Mouse (Mus musculus): ENCODE measurements around the gene Eepd1. TPM values are rescaled to one million over a fixed set of nuclear protein-coding genes. Genes with fewer than 3 reads are reported as not detected.
"Not testable (repeated sequence)": the region's sequence is repeated elsewhere in the genome, so short reads cannot be mapped to it uniquely, and the experiment has no call there.

The Eepd1 gene
- polyA plus RNA-seq (2014; fragmentation: Nextera tagmentation; extraction: Ambion mirVana) = 5.5 and 7.8 TPM in 2 replicates

DNA sequence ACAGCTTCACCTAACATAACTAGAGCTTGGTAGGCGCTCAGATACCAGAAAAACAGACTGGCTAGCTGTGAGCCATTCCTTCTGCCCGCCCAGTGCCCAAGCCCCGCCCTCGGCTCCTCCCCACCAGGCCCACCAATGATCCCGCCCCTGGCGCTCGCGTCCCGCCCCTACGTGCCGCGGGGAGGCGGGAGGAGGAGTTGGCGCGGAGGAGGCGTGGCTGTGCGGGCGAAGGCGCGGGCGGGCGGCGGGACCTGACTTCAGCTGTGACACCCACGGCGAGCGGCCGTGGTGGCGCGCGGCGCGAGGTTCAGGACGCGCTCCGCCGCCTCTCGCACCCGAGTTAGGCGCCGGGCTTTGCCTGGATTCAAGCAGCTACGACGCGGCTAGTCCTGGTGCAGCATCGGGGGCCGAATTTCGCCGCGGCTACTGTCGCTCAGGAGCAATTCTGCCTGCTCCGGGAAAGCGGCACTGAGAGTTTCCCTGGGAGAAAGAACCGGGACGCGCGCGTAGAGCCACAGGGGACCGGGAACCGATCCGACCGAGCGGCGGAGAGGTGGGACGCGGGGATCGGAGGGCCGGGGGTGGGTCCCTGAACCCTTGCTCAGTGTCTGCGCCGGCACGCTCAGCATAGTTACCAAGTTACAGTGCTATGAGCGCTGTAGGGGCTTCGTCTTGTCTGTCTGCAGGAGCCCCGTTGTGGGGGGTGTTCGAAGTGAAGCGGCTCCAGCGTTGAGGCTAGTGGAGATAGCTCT, at the start of gene Eepd1:
Gene Eepd1, plus strand, starts transcription at position 204 of the 752 bp plus-strand sequence.
- Histone ChIP-seq H3K4me2 (peak within 1 kb of the TSS; percentile 93), H3K4me1 (ENCODE audit: control insufficient read depth, insufficient read depth, low read length) (no peaks in the 10 kb centered on the region), H3K9me3 (ENCODE audit: control insufficient read depth, low read length) (no peaks in the 10 kb centered on the region), H3K4me3 (ENCODE audit: low read depth, low read length) (peak within 1 kb of the TSS; percentile 61), H3K27ac (ENCODE audit: low read depth, low read length) (no peak within 1 kb of the TSS), H3K27me3 (ENCODE audit: control insufficient read depth, insufficient read depth, low read length) (no peaks in the 10 kb centered on the region), H3K36me3 (ENCODE audit: control insufficient read depth, insufficient read depth, low read length) (no peaks in the 10 kb centered on the region), H3K9ac (ENCODE audit: low read length) (peak within 1 kb of the TSS; percentile 74)
- ATAC-seq (ENCODE audit: low FRiP score) (peak; percentile 99), DNase-seq (ENCODE audit: low spot score, missing footprints) (peak; percentile 99)
- under 1% methylated on average over 75 of the region's 75 CpGs for WGBS

DNA sequence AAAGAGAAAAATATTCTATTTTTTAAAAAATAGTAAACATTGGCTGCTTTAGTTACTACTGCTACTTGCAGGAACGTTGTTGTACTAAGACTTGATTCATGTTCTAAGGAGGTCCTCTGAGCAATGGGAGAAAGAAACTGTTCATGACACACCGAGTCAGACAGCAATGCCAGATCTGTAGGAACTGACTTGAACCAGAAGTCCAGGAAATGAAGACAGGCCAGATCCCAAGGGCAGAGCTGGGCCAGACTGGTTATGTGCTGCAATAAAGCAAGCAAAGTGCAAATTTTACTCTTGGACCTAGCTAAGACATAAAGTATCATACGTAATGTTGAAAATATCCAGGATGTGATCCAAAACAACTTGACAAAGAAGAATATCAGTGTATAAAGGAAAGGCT, 42.5 kb upstream of the Eepd1 start:
- Histone ChIP-seq H3K9ac (ENCODE audit: low read length) (no peak overlapping the region), H3K36me3 (ENCODE audit: control insufficient read depth, insufficient read depth, low read length) (no peaks in the 10 kb centered on the region), H3K9me3 (ENCODE audit: control insufficient read depth, low read length) (no peaks in the 10 kb centered on the region), H3K4me1 (ENCODE audit: control insufficient read depth, insufficient read depth, low read length) (no peaks in the 10 kb centered on the region), H3K4me3 (ENCODE audit: low read depth, low read length) (no peak overlapping the region), H3K4me2 (no peak overlapping the region), H3K27me3 (ENCODE audit: control insufficient read depth, insufficient read depth, low read length) (no peaks in the 10 kb centered on the region), H3K27ac (ENCODE audit: low read depth, low read length) (no peak overlapping the region)
- ATAC-seq (ENCODE audit: low FRiP score) = no peak
- DNase-seq (ENCODE audit: low spot score, missing footprints) = no peak
- WGBS = 90% methylated on average over 3 of the region's 3 CpGs

DNA sequence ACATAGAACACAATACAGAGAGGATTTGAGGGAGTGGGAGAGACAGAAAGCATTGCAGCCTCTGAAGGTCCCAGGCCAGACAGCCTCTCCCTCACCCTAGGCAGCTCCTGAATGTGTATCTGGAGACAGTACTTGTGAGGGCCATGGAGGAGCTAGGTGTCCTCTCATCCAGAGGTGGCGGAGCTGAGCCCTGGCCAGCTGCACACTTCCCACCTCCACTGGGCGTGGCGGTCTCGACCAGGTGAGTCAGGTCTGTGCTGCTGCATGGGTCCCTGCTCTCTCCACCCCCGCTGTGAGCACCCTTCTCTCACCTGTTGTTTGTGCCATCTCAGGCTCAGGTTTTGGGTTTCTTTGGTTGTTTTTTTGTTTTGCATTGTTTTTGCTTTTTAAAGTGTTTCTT, 41.3 kb upstream of the Eepd1 start:
- not testable (repeated sequence) for H3K27ac ChIP-seq (ENCODE audit: low read depth, low read length); H3K9ac ChIP-seq (ENCODE audit: low read length); DNase-seq (ENCODE audit: low spot score, missing footprints); H3K4me2 ChIP-seq; H3K36me3 ChIP-seq (ENCODE audit: control insufficient read depth, insufficient read depth, low read length); H3K4me1 ChIP-seq (ENCODE audit: control insufficient read depth, insufficient read depth, low read length); ATAC-seq (ENCODE audit: low FRiP score); H3K9me3 ChIP-seq (ENCODE audit: control insufficient read depth, low read length); H3K4me3 ChIP-seq (ENCODE audit: low read depth, low read length); H3K27me3 ChIP-seq (ENCODE audit: control insufficient read depth, insufficient read depth, low read length)
- WGBS = 93% methylated on average over 5 of the region's 5 CpGs

DNA sequence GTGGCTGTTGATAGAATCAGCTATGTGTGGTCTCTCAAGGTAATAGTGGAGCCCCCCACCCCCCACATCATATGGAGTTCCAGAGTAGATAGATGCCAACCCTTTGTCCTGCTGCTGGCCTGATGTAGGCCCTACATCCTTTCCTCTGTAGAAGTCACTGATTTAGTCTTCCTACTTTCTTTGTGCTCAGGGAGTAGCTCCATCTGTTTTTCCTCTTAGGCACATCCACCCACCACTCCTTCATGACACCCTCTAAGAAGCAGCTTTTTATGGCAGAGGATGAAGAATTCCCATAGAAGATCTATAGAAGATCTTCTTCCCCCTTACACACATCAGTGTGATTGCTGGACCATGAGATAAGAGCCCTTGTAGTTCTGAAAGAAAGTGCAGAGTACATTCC, 39.3 kb upstream of the Eepd1 start:
- Histone ChIP-seq H3K4me2 (no peak overlapping the region), H3K27me3 (ENCODE audit: control insufficient read depth, insufficient read depth, low read length) (no peaks in the 10 kb centered on the region), H3K4me1 (ENCODE audit: control insufficient read depth, insufficient read depth, low read length) (no peaks in the 10 kb centered on the region), H3K9ac (ENCODE audit: low read length) (no peak overlapping the region), H3K9me3 (ENCODE audit: control insufficient read depth, low read length) (no peaks in the 10 kb centered on the region), H3K4me3 (ENCODE audit: low read depth, low read length) (no peak overlapping the region), H3K27ac (ENCODE audit: low read depth, low read length) (no peak overlapping the region), H3K36me3 (ENCODE audit: control insufficient read depth, insufficient read depth, low read length) (no peaks in the 10 kb centered on the region)
- ATAC-seq (ENCODE audit: low FRiP score) (no peak), DNase-seq (ENCODE audit: low spot score, missing footprints) (no peak)

DNA sequence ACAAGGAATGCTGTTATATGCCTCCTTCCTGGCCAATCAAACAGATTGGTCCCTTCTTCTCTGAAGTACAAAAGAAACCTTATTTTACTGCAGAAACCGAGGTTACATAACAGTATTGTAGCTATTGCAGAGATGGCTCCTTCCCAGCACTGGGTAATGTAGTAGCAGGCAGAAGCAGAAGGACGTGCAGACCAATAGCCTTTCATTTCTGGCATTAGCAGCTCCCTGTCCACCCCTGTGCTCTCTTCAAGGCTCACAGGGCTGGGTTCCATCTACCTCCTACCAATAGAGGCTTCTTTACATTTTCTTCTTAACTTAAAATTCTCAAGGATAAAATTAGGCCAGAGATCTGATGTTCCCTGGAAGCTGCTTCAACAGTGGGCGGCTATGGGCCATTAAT, 38.3 kb upstream of the Eepd1 start:
- Histone ChIP-seq H3K9ac (ENCODE audit: low read length) (no peak overlapping the region), H3K4me2 (no peak overlapping the region), H3K4me1 (ENCODE audit: control insufficient read depth, insufficient read depth, low read length) (no peaks in the 10 kb centered on the region), H3K27ac (ENCODE audit: low read depth, low read length) (no peak overlapping the region), H3K9me3 (ENCODE audit: control insufficient read depth, low read length) (no peaks in the 10 kb centered on the region), H3K36me3 (ENCODE audit: control insufficient read depth, insufficient read depth, low read length) (no peaks in the 10 kb centered on the region), H3K4me3 (ENCODE audit: low read depth, low read length) (no peak overlapping the region), H3K27me3 (ENCODE audit: control insufficient read depth, insufficient read depth, low read length) (no peaks in the 10 kb centered on the region)
- WGBS = 81% methylated on average over 3 of the region's 3 CpGs
- ATAC-seq (ENCODE audit: low FRiP score) (no peak), DNase-seq (ENCODE audit: low spot score, missing footprints) (no peak)

DNA sequence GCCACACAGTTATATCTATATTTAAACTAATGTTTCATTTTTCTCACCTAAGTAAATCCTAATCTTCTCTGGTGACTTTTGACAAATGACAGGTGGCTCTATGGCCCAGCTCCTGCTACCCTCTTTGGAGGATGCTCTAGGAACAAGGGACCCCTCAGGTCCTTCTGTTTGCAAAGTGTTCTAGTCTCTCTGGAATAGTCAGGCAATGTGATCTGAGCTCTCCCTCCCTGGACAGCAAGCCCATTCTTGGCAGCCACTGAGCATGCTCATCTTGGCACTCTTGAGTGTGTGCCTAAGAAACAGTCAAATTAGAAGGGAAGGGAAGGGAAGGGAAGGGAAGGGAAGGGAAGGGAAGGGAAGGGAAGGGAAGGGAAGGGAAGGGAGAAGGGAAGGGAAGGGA, 37.8 kb upstream of the Eepd1 start:
- no peak for ATAC-seq (ENCODE audit: low FRiP score)
- Histone ChIP-seq H3K36me3 (ENCODE audit: control insufficient read depth, insufficient read depth, low read length) (no peaks in the 10 kb centered on the region), H3K27me3 (ENCODE audit: control insufficient read depth, insufficient read depth, low read length) (no peaks in the 10 kb centered on the region), H3K4me2 (no peak overlapping the region), H3K9ac (ENCODE audit: low read length) (no peak overlapping the region), H3K4me1 (ENCODE audit: control insufficient read depth, insufficient read depth, low read length) (no peaks in the 10 kb centered on the region), H3K4me3 (ENCODE audit: low read depth, low read length) (no peak overlapping the region), H3K9me3 (ENCODE audit: control insufficient read depth, low read length) (no peaks in the 10 kb centered on the region), H3K27ac (ENCODE audit: low read depth, low read length) (no peak overlapping the region)
- DNase-seq (ENCODE audit: low spot score, missing footprints) = no peak

DNA sequence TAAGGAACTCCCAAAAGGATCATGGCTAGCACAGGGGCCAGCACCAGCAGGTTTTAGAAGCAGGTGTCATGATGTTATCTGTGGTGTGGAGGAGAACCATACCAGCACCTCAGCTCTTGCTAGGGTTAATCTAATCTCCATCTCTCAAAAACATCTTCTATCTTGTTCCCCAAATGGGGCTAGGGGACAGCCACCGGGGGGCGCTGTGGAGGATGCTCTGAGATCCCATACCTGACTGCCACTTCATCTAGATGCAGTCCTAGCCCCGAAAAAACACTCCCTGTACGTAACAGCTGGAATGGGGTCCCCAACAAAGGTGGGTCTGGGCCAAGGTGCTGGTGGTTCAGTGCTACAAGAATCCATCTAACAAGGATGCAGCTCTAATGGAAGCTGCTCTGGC, 31.0 kb upstream of the Eepd1 start:
- H3K36me3 ChIP-seq (ENCODE audit: control insufficient read depth, insufficient read depth, low read length) = no peaks in the 10 kb centered on the region
- no peak for ATAC-seq (ENCODE audit: low FRiP score)
- no peaks in the 10 kb centered on the region for H3K9me3 ChIP-seq (ENCODE audit: control insufficient read depth, low read length)
- no peak overlapping the region for H3K4me3 ChIP-seq (ENCODE audit: low read depth, low read length)
- DNase-seq (ENCODE audit: low spot score, missing footprints) = no peak
- no peak overlapping the region for H3K27ac ChIP-seq (ENCODE audit: low read depth, low read length)
- H3K9ac ChIP-seq (ENCODE audit: low read length) = no peak overlapping the region
- no peaks in the 10 kb centered on the region for H3K4me1 ChIP-seq (ENCODE audit: control insufficient read depth, insufficient read depth, low read length)
- H3K4me2 ChIP-seq = no peak overlapping the region
- no peaks in the 10 kb centered on the region for H3K27me3 ChIP-seq (ENCODE audit: control insufficient read depth, insufficient read depth, low read length)
- WGBS = 60% methylated on average over 4 of the region's 4 CpGs

DNA sequence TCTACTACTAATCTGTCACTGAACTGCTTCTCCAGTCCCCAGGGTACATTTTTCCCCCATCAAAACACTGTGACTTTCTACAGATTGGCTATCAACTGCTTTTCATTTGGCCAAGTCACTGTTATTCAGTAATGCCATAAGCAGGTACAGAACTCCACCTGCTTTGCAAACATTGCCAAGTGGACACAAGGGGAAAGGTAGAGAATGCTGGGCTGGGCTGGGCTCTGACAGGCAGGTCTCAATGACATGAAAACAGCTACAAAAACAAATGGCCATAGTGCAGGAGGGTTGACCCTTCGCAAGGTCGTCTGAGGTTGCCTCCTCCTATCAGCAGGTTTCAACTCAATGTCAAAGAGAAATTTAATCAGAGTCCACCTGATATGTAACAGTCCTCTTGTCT, 26.3 kb upstream of the Eepd1 start:
- no peak overlapping the region for H3K9ac ChIP-seq (ENCODE audit: low read length)
- H3K36me3 ChIP-seq (ENCODE audit: control insufficient read depth, insufficient read depth, low read length) = no peaks in the 10 kb centered on the region
- ATAC-seq (ENCODE audit: low FRiP score) (no peak), DNase-seq (ENCODE audit: low spot score, missing footprints) (no peak)
- no peaks in the 10 kb centered on the region for H3K9me3 ChIP-seq (ENCODE audit: control insufficient read depth, low read length)
- no peaks in the 10 kb centered on the region for H3K27me3 ChIP-seq (ENCODE audit: control insufficient read depth, insufficient read depth, low read length)
- no peak overlapping the region for H3K27ac ChIP-seq (ENCODE audit: low read depth, low read length)
- WGBS = 94% methylated on average over 2 of the region's 2 CpGs
- no peak overlapping the region for H3K4me3 ChIP-seq (ENCODE audit: low read depth, low read length)
- no peaks in the 10 kb centered on the region for H3K4me1 ChIP-seq (ENCODE audit: control insufficient read depth, insufficient read depth, low read length)
- no peak overlapping the region for H3K4me2 ChIP-seq

DNA sequence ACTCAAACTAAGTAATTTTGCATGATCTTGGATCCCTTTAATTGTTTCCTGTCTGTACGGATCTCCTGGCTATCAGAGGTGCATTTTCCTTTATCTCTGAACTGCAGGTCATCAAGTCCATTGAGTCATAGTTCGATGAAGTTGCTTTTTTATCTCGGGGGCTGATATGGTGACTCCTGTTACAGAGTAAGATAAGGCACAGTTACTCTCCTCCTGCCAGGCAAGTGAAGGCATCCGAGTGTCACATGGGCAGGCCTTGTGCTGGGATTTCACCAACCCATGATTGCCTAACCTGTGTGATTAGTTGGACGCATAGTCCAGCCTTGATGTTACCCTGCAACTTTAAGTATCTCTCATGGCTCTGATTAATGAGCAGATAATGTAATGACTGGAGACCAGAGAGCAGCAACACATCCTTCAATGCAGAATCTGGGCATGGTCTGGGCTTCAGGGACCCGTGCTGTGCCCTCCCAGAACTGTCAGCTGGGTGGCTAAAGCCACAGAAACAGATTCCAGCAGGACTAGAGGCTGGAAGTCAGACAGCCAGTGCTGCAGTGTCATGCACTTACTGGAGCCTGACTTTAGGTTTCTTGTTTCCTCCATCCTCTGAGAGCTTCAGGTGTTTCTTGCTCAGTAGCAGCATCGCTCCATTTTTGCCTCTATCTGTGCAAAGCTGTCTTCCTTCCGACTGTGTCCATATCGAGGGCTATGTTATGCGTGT, 20.4 kb upstream of the Eepd1 start:
- Histone ChIP-seq H3K4me1 (ENCODE audit: control insufficient read depth, insufficient read depth, low read length) (no peaks in the 10 kb centered on the region), H3K36me3 (ENCODE audit: control insufficient read depth, insufficient read depth, low read length) (no peaks in the 10 kb centered on the region), H3K27ac (ENCODE audit: low read depth, low read length) (no peak overlapping the region), H3K9me3 (ENCODE audit: control insufficient read depth, low read length) (no peaks in the 10 kb centered on the region), H3K4me2 (no peak overlapping the region), H3K9ac (ENCODE audit: low read length) (no peak overlapping the region), H3K4me3 (ENCODE audit: low read depth, low read length) (no peak overlapping the region), H3K27me3 (ENCODE audit: control insufficient read depth, insufficient read depth, low read length) (no peaks in the 10 kb centered on the region)
- WGBS = 83% methylated on average over 10 of the region's 10 CpGs
- DNase-seq (ENCODE audit: low spot score, missing footprints) (no peak), ATAC-seq (ENCODE audit: low FRiP score) (no peak)
